Mouse (Mus musculus) kidney, adult 2 months (tissue): ENCODE results near the gene Alox5.

Experiments
- CTCF ChIP-seq: fragments of 200-500 bp; conservative IDR thresholded peaks from 2 replicates; pipeline ENCODE4 v1.5.1; 2011; ENCODE audit warnings: low read depth, mild to moderate bottlenecking, control low read depth, low read length, moderate library complexity, mixed read lengths; ENCODE audit not compliant: insufficient read depth, insufficient read length
- POLR2A ChIP-seq: fragments of 200-500 bp; IDR thresholded peaks from one replicate; pipeline ENCODE4 v1.6.1; 2011; ENCODE audit warnings: low read depth, low read length, control low read depth

DNA sequence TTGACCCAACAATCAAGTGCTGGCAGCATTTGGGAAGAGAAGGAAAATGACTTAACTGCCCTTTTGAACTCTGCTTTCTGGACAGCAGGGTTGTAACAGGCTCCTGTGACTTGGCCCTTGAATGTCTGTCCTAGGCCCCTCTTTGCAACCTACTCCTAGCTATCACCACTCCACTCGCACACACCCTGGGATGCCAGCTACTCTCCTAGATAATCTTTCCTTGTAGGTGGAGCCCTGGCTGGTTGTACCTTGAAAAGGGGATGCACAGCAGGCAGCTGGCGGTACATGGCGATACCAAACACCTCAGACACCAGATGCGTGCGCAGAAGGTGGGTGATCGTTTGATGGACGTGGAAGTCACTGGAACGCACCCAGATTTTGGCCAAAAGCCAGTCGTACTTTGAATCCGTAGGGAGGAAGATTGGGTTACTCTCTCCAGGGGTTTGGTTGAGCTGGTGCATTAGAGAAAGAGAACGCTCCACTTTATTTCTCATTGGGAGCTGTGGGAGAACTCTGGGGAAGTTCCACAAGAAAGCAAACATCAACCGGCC lies 45.8 kb downstream of the Alox5 start:
- TF ChIP-seq CTCF (no peak), POLR2A (no peak)
